Mouse (Mus musculus) spleen, adult 2 months (tissue): ENCODE measurements around the gene Kcnk3.

Source experiments
- CTCF ChIP-seq: fragments of 200-500 bp; IDR thresholded peaks from 2 replicates; pipeline ENCODE4 v1.5.1; 2011; ENCODE audit warnings: mild to moderate bottlenecking, inconsistent platforms; ENCODE audit not compliant: insufficient read depth, insufficient read length, insufficient replicate concordance; ENCODE audit errors: extremely low read depth
- POLR2A ChIP-seq: fragments of 200-500 bp; IDR thresholded peaks from 2 replicates; pipeline ENCODE4 v1.6.1; 2011; ENCODE audit warnings: low read depth, low read length, inconsistent platforms

- TF ChIP-seq CTCF (no peak), POLR2A (no peak)
Measured at GRCm38 (mm10) chr5:30592279-30592980, 4.5 kb downstream of the Kcnk3 start.
